Mouse (Mus musculus) CD4-positive, CD25-positive, alpha-beta regulatory T cell, adult 4 months (primary cell): ENCODE measurements around the gene Gm11639. TPM values are rescaled to one million over a fixed set of nuclear protein-coding genes. Genes with fewer than 3 reads are reported as not detected.
A peak's percentile ranks its signal among the peaks of the same experiment; 100 is the strongest.

ENCODE experiments used
- ATAC-seq: one replicate; pipeline ENCODE4 v1.8.0; 2017
- polyA plus RNA-seq, 2 experiments: library from polyadenylated mRNA; unstranded; fragments of 100-300 nt; shearing (Covaris generic); gene quantifications; one replicate each; pipeline ENCODE4 v1.2.1; 2017

Gene Gm11639
- under 1 TPM in 1 of 2 experiments, not detected in 1; 0.04 TPM for polyA plus RNA-seq

DNA sequence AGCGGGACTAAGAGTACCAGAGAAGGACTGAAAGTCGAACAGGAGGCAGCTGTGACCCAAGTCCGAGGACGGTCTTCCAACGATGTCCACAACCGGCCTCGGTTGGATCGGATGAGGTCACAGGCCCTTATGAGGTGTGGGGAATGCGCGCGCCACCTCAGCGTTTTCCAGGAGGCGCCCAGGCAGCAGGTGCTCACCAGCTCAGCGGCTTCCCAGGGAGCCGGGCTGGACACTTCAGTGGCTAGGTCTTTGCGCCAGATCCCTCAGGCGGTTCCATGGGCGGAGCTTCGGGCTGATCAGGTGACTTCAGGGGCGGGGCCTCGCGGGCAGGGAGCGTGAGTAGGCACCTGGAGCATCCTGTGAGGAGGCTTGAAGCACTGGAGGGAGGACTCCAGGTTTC is at the start of gene Gm11639:
Gene Gm11639, plus strand, starts transcription at position 160 of the 400 bp plus-strand sequence.
- ATAC-seq = no peak

DNA sequence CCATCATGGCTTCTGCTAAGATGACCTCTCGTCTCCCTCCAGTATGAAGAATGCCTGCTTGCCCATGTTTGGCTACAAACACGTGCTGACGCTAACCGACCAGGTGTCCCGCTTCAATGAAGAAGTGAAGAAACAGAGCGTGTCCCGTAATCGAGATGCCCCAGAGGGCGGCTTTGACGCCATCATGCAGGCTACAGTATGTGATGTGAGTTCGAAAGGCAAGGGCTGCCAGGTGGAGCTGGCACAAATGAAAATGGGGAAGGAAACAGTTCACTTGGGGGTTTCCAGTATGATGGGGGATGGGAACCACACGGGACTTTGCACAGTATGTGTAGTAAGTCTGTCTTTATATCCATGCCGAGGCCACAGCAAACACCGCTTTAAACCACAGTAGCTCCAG is 48.5 kb upstream of the Gm11639 start:
- ATAC-seq = no peak

DNA sequence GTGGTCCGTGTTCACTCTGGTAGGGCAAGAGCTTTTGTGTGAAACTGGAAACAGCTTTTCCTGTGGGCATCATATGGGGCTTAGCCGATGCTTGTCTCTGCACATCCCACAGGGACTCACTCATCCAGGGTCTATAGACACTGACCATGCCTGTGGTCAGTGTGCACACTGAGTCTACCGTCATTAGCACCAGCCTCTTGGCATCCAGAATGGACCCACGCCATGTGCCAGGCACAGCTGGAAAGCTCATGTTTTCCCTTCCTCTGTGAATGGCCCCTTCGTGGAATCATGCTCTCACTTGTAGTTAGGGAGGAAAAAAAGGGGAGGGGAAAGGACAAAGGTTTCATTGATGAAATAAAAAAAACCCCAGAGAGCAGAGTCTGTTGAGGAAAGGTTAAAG is 47.5 kb upstream of the Gm11639 start:
- no peak for ATAC-seq

DNA sequence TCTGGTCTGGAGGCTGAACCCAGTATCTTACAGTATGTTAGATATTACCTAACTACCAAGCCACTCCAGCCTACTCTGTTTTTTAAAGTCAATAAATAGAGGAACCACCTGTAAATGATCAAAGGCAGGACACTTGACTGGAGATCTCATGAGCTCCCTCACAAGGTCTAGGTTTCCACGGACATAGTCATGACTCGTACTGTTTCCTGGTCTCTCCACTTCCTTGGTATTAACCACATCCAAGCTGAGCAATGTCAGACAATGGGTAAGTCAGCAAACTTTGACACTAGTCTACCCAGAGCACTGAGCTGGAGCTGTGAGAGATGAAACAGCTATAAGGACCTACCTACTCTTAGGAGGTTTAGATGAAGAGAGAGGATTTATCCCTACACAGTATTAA is 46.6 kb upstream of the Gm11639 start:
- no peak for ATAC-seq

DNA sequence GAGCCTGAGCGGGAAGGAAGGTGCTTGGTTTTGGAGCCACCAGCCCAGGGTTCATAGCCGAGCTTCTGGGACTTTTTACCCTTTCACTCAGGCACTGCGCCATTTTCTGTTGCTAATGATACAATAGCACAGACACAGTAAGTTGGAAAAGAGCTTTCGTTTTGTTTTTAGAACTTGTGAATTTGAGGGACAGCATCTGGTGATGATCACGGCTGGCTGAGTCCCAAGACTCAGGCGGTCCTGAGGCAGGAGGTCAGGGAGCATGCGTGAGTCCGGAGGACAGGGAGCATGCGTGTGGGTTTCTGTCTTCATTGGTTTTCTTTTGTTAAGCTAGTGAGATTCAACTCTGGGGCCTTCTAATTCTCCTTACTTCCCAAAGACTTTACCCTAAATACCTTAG is 45.9 kb upstream of the Gm11639 start:
- ATAC-seq = no peak

DNA sequence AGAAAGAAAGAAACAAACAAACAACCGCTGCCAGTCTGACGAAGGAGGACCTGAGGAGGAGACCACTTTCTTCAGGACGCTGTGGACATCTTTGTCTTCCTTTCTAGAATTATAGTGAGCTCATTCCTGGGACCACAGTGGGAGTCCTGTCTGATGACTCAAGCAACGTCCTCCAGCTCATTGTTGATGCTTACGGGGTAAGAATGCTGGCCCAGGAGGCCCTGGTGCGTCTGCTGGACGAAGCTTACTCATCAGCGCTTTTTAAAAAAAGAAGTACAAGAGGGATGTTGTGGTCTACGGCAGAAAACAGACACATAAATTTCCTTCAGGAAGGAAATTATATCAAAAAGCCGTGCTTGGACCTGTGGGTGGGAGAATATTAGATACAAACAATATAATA is 44.6 kb upstream of the Gm11639 start:
- no peak for ATAC-seq

DNA sequence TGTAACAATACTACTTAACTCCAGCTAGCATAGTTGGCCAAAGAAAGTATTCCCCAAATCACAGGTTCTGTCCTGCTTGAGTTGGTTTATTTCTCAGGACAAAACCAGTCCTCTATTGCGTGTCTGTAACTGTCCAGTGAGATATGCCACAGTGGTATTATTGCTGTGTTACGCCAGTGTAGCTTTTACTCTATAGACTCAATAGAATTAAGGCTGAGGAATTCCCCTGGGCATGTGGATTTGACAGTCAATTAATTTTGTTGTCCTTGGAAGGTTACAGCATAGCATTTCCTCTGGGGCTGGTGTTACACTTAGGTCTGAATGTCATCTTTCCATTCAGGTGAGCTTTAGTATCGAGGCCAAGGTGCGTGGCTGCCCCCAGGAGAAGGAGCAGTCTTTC is 42.3 kb upstream of the Gm11639 start:
- ATAC-seq = no peak

DNA sequence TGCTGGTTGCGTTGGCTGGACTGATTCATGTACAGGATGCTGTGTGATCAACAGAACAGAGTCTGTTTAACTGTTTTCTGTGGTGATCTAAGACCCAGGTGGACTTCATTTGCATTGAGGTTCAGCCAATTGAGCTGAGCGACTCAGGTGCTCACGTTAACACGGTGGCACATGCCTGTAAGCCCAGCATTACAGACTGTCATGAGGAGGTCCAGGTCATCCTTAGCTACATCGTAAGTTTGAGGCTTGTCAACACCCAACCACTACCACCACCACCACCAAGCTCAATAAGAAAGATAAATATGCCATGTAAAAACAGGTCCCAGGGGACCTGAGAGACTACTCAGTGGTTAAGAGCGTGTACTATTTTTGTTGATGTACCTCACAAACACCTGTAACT is 40.1 kb upstream of the Gm11639 start:
- ATAC-seq = no peak

DNA sequence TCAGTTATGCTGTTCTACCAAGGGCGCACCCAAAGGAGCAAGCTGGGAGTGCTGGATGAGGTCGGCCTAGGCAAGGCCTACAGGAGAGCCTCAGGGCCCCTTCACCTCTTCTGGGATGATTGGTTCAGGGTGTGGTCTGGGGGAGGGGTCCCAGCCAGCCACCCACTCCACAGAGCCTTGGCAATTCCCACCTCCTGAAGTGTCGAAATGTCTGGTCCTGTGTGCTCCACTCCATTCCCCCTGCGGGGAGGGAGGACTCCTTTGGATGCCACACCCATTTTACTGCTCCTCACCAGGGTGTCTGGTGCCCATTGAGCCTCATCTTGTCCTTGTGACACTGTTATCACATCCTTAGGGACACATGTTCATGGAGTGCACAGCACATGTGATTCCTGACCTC is 39.3 kb upstream of the Gm11639 start:
- ATAC-seq = no peak

DNA sequence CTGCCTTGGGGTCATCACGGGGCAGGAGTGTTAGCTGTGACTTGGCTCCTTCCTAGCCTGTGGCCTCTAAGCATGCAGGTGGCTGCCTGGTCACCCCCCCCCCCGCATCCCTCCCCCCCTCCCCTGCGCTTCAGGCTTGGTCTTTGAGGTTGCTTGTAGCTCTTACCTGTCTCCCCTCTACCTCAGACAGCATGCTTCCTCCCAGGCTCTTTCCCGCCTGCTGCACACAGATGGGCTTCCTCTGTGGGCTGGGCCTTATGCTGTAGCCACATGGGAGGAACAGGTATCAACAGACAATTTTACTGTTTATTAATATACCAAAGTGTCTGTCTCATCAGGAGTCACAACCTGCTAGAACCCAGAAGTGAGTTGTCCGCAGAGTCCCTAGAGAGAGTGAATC is 38.9 kb upstream of the Gm11639 start:
- ATAC-seq = no peak

DNA sequence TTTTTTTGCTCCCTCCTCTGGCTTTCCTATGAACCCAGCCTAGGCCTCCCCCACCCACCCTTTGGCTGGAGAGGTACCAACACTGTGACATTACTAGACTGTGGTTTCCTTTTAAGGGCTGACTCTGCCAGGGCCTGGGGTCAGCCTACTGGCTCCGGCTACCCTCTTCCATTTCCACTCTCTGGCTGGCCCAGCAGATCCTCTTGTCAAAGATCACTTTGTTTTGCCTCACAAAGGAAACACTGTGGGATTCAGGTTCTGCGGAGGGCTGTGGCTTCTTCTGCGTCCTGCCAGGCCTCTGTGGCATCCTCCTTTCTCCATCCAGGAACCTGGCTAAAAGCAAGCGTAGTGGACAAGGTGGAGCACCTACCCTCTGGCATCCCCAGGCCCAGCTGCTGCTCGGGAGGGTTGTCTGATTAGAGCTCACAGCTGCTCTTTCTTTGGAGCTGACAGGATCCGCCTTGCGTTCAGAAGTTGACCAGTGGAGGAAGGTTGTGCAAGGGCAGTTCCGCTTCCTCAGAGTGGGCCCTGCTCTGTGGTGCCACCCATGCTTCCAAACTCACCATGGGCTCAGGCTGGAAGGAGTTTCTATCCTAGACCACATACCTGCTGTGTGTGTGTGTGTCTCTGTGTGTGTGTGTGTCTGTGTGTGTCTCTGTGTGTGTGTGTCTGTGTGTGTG is 38.2 kb upstream of the Gm11639 start:
- no peak for ATAC-seq

DNA sequence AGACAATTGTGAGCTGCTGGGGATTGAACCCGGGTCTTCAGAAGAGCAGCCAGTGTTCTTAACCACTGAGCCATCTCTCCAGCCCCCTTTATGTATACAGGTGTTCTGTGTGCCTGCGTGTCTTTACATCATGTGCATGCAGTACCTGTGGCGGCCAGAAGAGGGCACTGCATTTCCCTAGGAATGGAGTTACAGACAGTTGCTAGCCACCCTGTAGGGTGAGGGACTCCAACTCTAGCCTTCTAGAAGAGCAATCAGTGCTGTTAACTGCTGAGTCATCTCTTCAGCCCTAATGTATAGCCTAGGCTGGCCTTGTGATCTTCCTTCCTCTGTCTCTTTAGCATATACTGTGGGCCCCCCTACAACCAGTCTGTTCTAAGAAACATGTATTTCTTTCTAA is 36.9 kb upstream of the Gm11639 start:
- ATAC-seq = no peak

DNA sequence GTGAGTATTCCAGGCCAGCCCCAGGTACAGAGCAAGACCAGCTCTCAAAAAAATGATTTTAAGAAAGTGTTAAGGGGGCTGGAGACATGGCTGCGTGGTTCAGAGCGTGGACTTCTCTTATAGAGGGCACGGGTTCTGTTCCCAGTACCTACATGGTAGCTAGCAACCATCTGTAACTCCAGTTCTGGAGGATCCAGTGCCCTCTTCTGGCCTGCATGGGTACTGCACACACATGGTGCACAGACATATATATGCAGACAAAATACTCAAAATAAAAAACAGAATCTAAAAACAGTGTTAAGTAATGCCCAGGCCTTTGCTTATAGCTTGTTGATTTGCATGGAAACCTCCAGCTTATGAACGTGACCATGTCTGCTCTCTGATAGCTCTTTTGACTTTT is 24.9 kb upstream of the Gm11639 start:
- peak; percentile 8 for ATAC-seq

DNA sequence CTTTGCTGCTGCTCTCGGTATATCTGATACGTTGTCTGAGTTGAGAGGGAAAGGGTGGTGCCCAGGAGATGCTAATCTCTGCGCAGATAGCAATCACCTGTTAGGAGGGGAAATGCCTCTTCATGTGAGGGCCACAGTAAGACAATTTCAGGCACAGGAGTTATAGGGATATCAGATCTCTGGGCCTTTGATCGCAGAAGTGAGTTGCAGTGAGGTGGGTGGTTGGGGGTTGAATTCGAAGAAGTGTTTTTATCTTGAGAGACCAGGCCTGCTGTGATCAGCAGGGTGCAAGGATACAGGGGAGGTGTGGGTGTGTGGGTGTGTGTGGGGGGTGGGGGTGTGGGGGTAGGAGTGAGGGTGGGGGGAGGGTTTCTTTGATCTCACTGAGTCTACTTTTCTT is 24.4 kb upstream of the Gm11639 start:
- peak; percentile 82 for ATAC-seq

DNA sequence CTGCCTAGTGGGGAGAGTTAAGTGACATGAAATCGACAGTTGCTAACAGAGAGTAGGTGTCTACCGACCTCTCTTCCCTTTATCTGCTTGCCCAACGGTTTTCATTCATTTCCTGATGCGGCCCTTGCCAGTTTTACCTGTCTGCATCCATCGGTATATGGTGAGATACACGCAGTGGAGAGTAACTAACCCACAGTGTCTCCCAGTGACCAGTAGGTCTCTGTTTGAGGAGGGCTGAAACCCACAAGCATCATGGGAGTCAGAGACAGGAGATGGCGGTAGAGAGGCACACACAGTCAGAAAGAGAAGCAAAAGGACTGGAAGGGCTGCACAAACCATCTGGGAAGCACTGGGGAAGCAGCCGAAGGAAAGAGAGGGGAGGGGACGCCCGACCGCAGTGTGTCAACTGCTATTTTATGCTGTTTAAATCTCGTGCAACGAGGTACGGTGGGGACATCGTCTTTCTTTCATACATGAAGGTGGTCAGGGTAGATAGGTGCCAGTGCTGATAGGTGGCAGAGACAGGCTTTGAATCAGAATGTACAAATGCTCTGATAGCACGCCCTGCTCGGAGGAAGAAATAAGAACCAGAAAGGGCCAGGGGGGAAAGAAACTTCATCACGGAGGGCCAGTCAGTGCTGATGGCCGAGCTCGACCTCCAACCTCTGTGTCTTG is 23.8 kb upstream of the Gm11639 start:
- peak; percentile 16 for ATAC-seq

DNA sequence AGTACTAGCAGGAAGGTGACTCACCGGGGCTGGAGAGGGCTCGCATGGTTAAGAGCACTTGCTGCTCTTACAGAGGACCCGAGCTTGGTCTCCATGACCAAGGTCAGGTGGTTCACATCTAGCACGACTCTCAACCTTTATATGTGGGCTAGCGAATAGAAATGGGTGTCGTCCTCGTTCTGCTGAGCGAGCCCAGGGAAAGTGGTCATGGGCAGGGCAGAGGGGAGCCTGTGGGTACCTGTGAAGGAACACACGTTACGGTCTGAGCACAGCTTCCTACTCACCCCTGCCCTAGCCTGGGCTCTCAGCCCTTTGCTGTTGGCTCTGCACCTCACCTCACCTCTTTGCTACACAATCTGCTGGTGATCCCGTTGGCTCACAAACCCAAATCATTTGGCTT is 22.9 kb upstream of the Gm11639 start:
- ATAC-seq = no peak

DNA sequence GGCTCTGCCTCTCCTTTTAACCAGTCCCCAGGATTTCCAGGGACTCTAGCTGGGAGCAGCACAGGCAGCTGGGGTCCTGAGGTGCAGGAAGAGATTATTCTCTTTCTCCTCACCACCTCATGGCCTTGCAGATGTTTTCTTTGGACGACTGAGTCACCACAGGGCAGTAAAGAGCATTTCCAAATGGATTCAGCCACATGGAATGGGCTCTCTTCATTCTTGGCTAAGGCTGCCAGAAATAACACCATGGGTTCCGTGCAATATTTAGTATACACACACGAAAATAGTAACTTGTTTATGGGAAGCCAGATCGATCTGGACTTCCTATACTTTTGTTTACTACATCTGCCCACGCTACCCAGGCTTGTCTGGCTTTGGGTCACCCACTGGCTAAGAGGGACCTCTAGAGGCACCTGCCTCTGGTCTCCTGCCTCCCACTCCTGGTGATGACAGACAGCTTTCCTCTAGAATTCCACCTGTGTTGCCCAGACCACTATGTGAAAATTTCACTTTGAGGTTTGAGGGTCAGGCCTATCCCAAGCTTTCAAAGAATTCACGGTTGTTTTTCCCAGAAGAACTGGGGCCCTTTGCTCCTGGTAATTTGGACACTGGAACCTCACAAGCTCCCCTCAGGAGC is 22.1 kb upstream of the Gm11639 start:
- ATAC-seq = no peak

DNA sequence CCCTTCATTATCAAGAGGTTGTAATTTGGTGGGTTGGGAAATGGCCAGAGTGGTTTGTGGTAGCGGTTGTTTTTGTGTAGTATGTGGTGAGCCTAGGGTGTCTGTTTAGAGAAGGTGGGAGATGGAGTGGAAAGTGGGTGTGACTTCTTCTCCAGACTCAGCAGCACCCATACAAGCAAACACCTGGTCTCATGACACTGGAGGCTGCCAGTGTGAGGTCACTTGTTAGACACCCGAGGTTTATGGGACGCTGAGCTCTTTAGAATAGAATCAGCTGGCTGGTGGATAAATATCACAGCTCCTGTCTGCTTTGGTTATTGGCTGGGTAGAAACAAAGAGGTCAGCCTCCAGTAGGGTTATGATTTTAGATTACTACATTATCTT is 21.6 kb upstream of the Gm11639 start:
- ATAC-seq = peak; percentile 4

DNA sequence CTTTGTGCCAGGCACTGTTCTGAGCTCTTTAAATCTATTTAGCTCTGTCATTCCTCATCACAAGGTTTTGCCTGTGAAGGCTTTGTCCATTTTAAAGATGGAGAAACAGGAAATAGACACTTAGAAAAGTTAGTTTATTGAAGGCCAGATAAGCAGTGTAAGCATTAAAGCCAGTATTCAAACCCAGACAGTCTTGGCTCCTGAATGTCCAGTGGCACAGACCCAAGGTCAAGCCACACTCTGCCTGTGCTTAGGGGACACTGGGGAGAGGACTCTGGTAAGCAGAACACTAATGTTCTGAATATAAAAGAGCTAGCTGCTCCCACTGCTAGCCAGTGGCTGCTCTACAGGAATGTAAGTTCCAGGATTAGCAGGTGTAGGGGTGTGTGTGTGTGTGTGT is 21.1 kb upstream of the Gm11639 start:
- no peak for ATAC-seq

DNA sequence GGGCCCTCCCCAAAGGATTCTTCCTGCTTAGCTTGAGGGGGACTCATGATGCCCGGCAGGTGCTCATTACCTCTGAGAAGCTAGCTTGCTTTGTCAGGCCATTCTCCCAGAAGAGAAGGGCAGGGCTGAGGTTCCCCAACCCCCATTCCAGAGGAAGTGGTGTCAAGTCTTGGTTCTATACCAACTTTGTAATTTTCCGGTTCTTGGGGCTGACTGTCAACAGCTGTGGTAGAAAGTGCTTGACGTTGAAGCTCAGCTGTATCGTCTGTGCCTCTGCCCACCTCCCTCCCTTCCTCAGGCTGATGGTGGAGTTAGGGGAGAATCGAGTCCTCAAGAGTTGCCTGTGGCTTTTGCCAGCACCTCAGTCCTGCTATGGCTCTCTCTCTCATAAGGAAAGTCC is 18.1 kb upstream of the Gm11639 start:
- ATAC-seq = peak; percentile 94

DNA sequence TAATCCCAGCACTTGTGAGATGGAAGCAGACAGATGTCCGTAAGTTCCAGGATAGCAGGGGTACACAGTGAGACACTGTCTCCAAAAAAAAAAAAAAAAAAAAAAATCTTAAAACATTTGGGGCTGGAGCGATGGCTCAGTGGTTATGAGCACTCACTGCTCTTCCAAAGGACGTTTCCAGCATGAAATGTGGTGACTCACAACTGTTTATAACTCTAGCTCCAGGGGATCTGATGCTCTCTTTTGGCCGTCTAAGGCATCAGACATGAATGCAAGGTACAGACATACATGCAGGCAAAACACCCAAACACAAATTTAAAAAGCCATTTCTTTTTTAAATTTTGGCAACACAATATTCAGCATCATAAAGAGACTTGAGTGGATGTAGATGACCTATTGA is 12.1 kb upstream of the Gm11639 start:
- ATAC-seq = no peak

DNA sequence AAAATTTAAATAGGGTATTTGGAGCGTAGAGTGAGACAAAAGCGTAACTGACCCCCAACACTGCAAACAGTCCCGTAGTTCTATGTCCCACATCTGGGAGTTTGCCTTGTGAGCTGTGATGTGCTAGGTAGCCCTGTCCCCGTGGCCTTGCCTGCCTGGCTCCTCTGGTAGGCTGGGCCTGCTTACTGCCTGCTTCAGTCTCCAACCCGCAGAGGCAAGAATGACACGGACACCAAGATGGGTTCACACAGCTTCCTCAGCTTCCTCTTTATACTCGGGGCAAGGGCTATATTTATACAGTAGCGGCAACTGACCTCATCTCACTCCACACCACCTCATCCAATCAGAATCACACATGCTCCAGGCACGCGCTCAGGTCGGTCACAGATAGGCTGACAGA is 10.7 kb upstream of the Gm11639 start:
- ATAC-seq = no peak

DNA sequence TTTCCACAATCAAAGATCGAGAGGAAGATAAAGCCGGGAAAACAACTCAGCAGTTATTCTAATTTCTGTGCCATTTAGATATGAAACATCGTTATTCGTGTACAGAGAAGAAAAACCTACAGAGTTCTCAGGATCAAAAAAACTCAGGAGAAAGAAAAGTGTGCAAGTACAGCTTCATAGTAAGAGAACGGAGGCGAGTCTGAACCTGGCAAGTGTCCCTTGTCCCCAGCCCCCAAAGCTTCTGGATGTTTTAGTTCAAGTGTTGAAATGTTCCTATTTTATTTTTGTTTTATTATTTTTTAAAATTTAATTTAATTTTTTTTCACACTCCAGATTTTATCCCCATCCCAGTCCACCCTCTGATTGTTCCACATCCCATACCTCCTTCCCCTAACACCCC is 7.7 kb downstream of the Gm11639 start:
- no peak for ATAC-seq

DNA sequence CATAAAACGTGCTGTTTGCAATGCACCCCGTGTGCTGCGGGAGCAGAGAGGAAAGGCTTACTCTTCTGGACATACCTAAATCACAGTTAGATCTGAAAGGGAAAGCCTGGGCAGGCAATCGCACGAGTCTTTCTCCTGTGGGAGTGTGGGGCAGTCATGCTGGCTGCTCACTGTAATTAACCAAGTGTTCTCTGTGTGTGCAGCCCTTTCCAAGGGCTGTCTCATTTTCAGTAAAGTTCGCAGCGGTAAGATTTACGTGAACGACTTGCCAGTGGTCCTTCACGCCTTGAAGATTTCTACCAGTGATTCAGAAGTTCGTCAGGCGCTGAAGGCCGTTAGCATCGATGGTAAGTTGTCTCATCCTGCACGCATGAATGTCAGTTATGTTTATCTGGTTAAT is 18.6 kb downstream of the Gm11639 start:
- no peak for ATAC-seq
